Mouse (Mus musculus): ENCODE data around the gene Nav2. TPM values are rescaled to one million over a fixed set of nuclear protein-coding genes. Genes with fewer than 3 reads are reported as not detected.
A peak's percentile ranks its signal among the peaks of the same experiment; 100 is the strongest.

Nav2 gene
- polyA plus RNA-seq, 1 experiment from 2014 or later: 22.2 TPM

- no peaks in the 10 kb centered on the region for H3K36me3 ChIP-seq
- H3K9ac ChIP-seq (replicated peaks): peak overlapping the region; percentile 74
- WGBS: under 1% methylated on average over 66 of the region's 68 CpGs
- peak; percentile 97 for ATAC-seq
- no peaks in the 10 kb centered on the region for H3K9me3 ChIP-seq
- peak overlapping the region; percentile 99 for H3K4me2 ChIP-seq (replicated peaks)
- H3K4me3 ChIP-seq (replicated peaks): peak overlapping the region; percentile 52
- H3K4me1 ChIP-seq (replicated peaks): peaks cover 49% of the 10 kb centered on the region
- H3K27me3 ChIP-seq: peaks cover 32% of the 10 kb centered on the region
- peak overlapping the region; percentile 62 for H3K27ac ChIP-seq
Measured at GRCm38 (mm10) chr7:49245537-49246239, 337.2 kb downstream of the Nav2 start.

DNA sequence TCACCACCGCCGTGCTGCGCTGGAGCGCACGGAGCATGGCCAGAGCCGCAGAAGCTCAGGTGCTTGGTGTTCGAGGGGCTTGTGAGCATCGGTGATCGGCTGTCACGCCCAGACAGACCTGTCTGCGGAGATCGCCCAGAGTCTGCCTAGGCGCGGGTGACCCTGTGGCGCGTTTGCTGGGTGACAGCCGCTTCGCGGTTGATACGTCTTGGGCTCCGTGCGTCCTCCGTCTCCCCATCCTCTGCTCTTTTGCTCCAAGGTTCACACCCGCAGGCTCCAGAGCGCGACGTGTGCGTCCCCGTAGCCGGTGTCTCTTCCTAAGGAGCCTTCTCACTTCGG lies 337.7 kb downstream of the Nav2 start:
- no peaks in the 10 kb centered on the region for H3K36me3 ChIP-seq
- no peaks in the 10 kb centered on the region for H3K9me3 ChIP-seq
- 0% methylated on average over 31 of the region's 31 CpGs for WGBS
- H3K4me2 ChIP-seq (replicated peaks): peak overlapping the region; percentile 99
- H3K4me3 ChIP-seq (replicated peaks): peak overlapping the region; percentile 52
- no peak for ATAC-seq
- H3K27me3 ChIP-seq: peaks cover 32% of the 10 kb centered on the region
- H3K27ac ChIP-seq: peak overlapping the region; percentile 62
- peak overlapping the region; percentile 70 for H3K9ac ChIP-seq (replicated peaks)
- peaks cover 44% of the 10 kb centered on the region for H3K4me1 ChIP-seq (replicated peaks)

GRCm38 (mm10) chr7:49246584-49247481 lies 338.3 kb downstream of the Nav2 start:
- Histone ChIP-seq H3K36me3 (no peaks in the 10 kb centered on the region), H3K4me1 (replicated peaks) (peaks cover 44% of the 10 kb centered on the region), H3K9me3 (no peaks in the 10 kb centered on the region), H3K4me2 (replicated peaks) (peak overlapping the region; percentile 99), H3K4me3 (replicated peaks) (peak overlapping the region; percentile 52), H3K27me3 (peaks cover 32% of the 10 kb centered on the region), H3K9ac (replicated peaks) (peak overlapping the region; percentile 70), H3K27ac (peak overlapping the region; percentile 62; the same call in 1 of the 2 replicates)
- 2% methylated on average over 50 of the region's 50 CpGs for WGBS
- ATAC-seq: 0 out of 2 replicates have a peak, but pooled peaks have one; percentile 6

DNA sequence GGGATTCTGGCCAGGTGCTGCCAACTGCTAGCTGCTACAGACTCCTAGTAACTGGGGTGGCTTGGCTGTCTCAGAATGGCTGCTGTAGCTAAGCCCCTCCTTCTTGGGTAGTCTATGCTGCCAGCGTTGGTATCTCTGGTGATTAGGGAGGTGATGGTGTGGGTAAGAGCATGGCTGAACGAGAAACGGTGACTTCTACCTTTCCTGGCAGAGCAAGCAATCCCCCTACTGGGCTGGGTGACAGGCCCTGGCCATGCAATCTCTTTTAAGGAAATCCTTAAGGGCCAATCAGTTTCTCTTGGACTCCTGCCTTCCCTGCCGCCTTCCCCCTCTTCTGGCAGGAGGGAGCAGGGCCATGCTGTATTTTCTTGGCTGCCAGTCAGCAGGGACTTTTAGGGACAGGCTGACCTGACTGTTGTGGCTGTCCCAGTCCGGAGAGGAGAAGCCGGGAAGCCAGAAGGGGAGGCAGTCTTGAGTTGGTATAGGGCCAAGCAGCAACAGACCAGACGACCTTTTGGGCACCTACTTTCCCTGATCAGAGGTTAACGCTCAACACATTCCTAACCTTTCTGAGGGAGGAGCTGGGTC lies 339.3 kb downstream of the Nav2 start:
- Histone ChIP-seq H3K4me2 (replicated peaks) (peak overlapping the region; percentile 99), H3K36me3 (no peaks in the 10 kb centered on the region), H3K9ac (replicated peaks) (peak overlapping the region; percentile 3; the same call in 1 of the 2 replicates), H3K9me3 (no peaks in the 10 kb centered on the region), H3K4me3 (replicated peaks) (peak overlapping the region; percentile 52), H3K27me3 (peaks cover 32% of the 10 kb centered on the region), H3K27ac (no peak overlapping the region), H3K4me1 (replicated peaks) (peaks cover 50% of the 10 kb centered on the region)
- WGBS: 34% methylated on average over 8 of the region's 8 CpGs
- no peak for ATAC-seq

DNA sequence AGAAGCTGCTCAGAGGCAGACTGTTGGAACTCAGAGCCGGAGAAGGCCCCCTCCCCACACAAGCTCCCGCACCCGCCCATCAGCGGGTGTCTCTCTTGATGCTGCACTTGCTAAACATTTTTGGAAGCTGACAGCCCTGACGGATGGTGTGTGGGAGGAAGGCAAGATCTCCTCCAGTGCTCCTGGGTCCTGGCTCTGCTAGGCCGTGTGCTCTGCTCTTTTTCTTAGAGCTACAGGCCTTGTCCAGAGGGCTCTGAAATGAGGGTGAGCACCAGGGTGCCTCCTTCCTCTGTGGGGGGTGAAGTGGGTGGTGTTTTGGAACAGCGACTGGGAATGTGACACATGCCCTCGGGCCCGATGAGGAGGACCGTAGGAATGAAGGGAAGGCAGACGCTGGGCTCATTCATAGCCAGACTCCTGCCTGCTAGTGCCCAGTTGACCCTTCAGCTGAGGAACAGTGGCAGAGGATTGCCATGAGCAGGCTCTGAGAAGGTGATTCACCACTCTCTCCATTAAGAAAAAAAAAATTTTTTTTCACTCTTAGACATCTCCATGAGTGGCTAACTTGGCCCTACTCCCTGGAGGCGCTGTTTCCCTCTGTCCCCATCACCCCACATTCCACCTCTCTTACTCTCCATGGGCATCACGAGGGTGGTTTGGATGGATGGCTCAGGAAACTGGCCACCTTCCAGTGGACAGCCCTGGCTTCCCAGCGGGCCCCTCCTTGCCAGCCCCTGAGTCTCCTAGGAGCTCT lies 340.0 kb downstream of the Nav2 start:
- no peak overlapping the region for H3K27ac ChIP-seq
- no peaks in the 10 kb centered on the region for H3K9me3 ChIP-seq
- H3K4me2 ChIP-seq (replicated peaks): peak overlapping the region; percentile 99
- H3K9ac ChIP-seq (replicated peaks): peak overlapping the region; percentile 3; the same call in 1 of the 2 replicates
- ATAC-seq: no peak
- peaks cover 29% of the 10 kb centered on the region for H3K27me3 ChIP-seq
- no peaks in the 10 kb centered on the region for H3K36me3 ChIP-seq
- 56% methylated on average over 14 of the region's 14 CpGs for WGBS
- H3K4me1 ChIP-seq (replicated peaks): peaks cover 50% of the 10 kb centered on the region
- peak overlapping the region; percentile 52 for H3K4me3 ChIP-seq (replicated peaks)

GRCm38 (mm10) chr7:49249462-49249861 lies 340.9 kb downstream of the Nav2 start:
- H3K9ac ChIP-seq (replicated peaks): no peak overlapping the region
- no peak overlapping the region for H3K27ac ChIP-seq
- H3K9me3 ChIP-seq: no peaks in the 10 kb centered on the region
- no peak overlapping the region for H3K4me3 ChIP-seq (replicated peaks)
- H3K4me2 ChIP-seq (replicated peaks): no peak overlapping the region
- 83% methylated on average over 2 of the region's 2 CpGs for WGBS
- no peaks in the 10 kb centered on the region for H3K36me3 ChIP-seq
- no peak for ATAC-seq
- H3K27me3 ChIP-seq: peaks cover 29% of the 10 kb centered on the region
- H3K4me1 ChIP-seq (replicated peaks): peaks cover 50% of the 10 kb centered on the region

DNA sequence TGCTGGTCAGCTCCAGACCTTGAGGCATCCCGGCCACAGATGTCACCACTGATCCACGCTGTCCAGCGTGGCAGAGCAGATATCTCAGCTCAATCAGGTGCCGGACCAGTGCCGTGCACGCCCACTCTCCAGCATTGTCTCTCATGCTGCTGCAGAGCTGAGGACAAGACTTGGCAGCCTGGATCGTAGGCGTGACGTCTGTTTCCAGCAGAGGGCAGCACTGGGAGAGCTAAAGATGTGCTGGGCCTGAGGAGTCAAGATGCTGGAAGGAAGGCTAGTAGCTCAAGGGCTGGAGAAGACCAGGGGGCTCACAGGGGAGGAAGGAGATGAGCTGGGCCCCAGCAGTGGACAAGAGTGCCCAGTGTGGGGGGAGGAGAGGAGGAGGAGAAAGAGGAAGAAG lies 341.5 kb downstream of the Nav2 start:
- ATAC-seq: no peak
- no peaks in the 10 kb centered on the region for H3K9me3 ChIP-seq
- WGBS: 5% methylated on average over 9 of the region's 9 CpGs
- H3K36me3 ChIP-seq: no peaks in the 10 kb centered on the region
- H3K4me3 ChIP-seq (replicated peaks): no peak overlapping the region
- no peak overlapping the region for H3K4me2 ChIP-seq (replicated peaks)
- no peak overlapping the region for H3K27ac ChIP-seq
- H3K9ac ChIP-seq (replicated peaks): no peak overlapping the region
- H3K4me1 ChIP-seq (replicated peaks): peaks cover 50% of the 10 kb centered on the region
- peaks cover 29% of the 10 kb centered on the region for H3K27me3 ChIP-seq

GRCm38 (mm10) chr7:49250581-49251307 lies 342.2 kb downstream of the Nav2 start:
- 91% methylated on average over 13 of the region's 13 CpGs for WGBS
- no peak overlapping the region for H3K4me2 ChIP-seq (replicated peaks)
- no peak overlapping the region for H3K27ac ChIP-seq
- peaks cover 29% of the 10 kb centered on the region for H3K27me3 ChIP-seq
- H3K36me3 ChIP-seq: no peaks in the 10 kb centered on the region
- no peak overlapping the region for H3K4me3 ChIP-seq (replicated peaks)
- no peak for ATAC-seq
- no peak overlapping the region for H3K9ac ChIP-seq (replicated peaks)
- H3K9me3 ChIP-seq: no peaks in the 10 kb centered on the region
- H3K4me1 ChIP-seq (replicated peaks): peaks cover 44% of the 10 kb centered on the region

DNA sequence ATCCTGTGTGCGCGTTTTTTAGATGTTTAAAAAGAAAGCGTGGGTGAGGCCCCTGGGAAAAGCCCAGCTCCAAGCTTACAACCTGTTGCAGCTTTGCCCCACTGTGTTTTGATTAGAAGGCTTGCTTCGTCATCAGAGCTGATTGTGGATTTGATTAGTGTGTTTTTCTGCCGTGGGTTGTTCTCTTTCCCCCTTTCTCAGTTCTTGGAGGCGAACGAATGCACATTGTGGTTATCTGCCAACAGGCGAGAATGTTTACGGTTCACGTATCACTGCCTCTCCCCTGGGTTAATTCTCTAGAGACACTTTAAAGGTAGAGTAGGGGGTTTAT lies 342.8 kb downstream of the Nav2 start:
- no peak for ATAC-seq

DNA sequence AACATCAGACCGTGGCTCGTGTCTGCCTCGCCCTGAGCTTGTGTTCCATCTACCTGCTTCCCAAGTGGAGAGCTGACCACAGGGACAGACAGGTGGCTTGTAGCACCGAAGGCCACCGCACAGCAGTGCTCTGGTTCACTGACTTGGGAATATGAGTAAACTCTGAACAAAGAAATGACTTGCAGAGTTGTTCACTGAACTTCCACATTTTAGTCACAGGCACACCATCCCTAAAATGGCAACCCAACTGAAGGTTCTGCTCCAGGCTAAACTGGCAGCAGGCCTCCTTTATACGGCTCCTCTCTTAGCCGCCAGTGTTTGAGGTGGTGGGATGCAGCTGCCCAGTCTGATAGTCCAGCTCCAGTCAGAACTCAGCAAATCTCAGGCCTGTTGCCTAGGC lies 343.9 kb downstream of the Nav2 start:
- H3K4me2 ChIP-seq (replicated peaks): no peak overlapping the region
- 91% methylated on average over 7 of the region's 7 CpGs for WGBS
- H3K27me3 ChIP-seq: peaks cover 22% of the 10 kb centered on the region
- H3K9me3 ChIP-seq: no peaks in the 10 kb centered on the region
- H3K36me3 ChIP-seq: no peaks in the 10 kb centered on the region
- H3K4me3 ChIP-seq (replicated peaks): no peak overlapping the region
- peaks cover 42% of the 10 kb centered on the region for H3K4me1 ChIP-seq (replicated peaks)
- ATAC-seq: no peak
- H3K9ac ChIP-seq (replicated peaks): no peak overlapping the region
- no peak overlapping the region for H3K27ac ChIP-seq

More for the DNA sequence above, 342.8 kb downstream of the Nav2 start:
- no peak overlapping the region for H3K4me3 ChIP-seq (replicated peaks)
- peaks cover 46% of the 10 kb centered on the region for H3K4me1 ChIP-seq (replicated peaks)
- H3K27ac ChIP-seq: no peak overlapping the region
- H3K36me3 ChIP-seq: no peaks in the 10 kb centered on the region
- H3K4me2 ChIP-seq (replicated peaks): no peak overlapping the region
- H3K27me3 ChIP-seq: peaks cover 29% of the 10 kb centered on the region
- H3K9me3 ChIP-seq: no peaks in the 10 kb centered on the region
- WGBS: 74% methylated on average over 10 of the region's 10 CpGs
- H3K9ac ChIP-seq (replicated peaks): 0 out of 2 replicates have a peak overlapping the region, but pooled peaks have one; percentile 4

GRCm38 (mm10) chr7:49252902-49253301 lies 344.4 kb downstream of the Nav2 start:
- H3K36me3 ChIP-seq: no peaks in the 10 kb centered on the region
- H3K4me1 ChIP-seq (replicated peaks): peaks cover 42% of the 10 kb centered on the region
- WGBS: 68% methylated on average over 6 of the region's 6 CpGs
- no peak overlapping the region for H3K4me3 ChIP-seq (replicated peaks)
- H3K4me2 ChIP-seq (replicated peaks): no peak overlapping the region
- H3K9me3 ChIP-seq: no peaks in the 10 kb centered on the region
- no peak for ATAC-seq
- no peak overlapping the region for H3K27ac ChIP-seq
- peaks cover 17% of the 10 kb centered on the region for H3K27me3 ChIP-seq
- H3K9ac ChIP-seq (replicated peaks): no peak overlapping the region

All from midbrain, embryonic 13.5 days (tissue).